Mouse (Mus musculus): ENCODE data around the gene Rtl10.
"Not testable (repeated sequence)": the region's sequence is repeated elsewhere in the genome, so short reads cannot be mapped to it uniquely, and the experiment has no call there.

The Rtl10 gene

GRCm38 (mm10) chr16:18484386-18484785 is 14.3 kb upstream of the Rtl10 start:
- DNase-seq, result no peak

- no peak for DNase-seq
These were observed 13.8 kb upstream of the Rtl10 start for GRCm38 (mm10) chr16:18484794-18485435.

GRCm38 (mm10) chr16:18486126-18486525 is 12.6 kb upstream of the Rtl10 start:
- DNase-seq, result no peak

- DNase-seq, result no peak
These were observed 8.4 kb upstream of the Rtl10 start for GRCm38 (mm10) chr16:18490281-18490680.

- DNase-seq, result no peak
These were observed 7.8 kb upstream of the Rtl10 start for GRCm38 (mm10) chr16:18490894-18491293.

GRCm38 (mm10) chr16:18497865-18498515 is 711 bp upstream of the Rtl10 start:
- no peak for DNase-seq

GRCm38 (mm10) chr16:18498996-18499395 is 295 bp downstream of the Rtl10 start:
- DNase-seq, result peak; percentile 37

GRCm38 (mm10) chr16:18501531-18501930 is 2.8 kb downstream of the Rtl10 start:
- no peak for DNase-seq

- DNase-seq, result no peak
These were observed 5.1 kb downstream of the Rtl10 start for GRCm38 (mm10) chr16:18503566-18504342.

- no peak for DNase-seq
These were observed 8.0 kb downstream of the Rtl10 start for GRCm38 (mm10) chr16:18506524-18507199.

- no peak for DNase-seq
These were observed 8.5 kb downstream of the Rtl10 start for GRCm38 (mm10) chr16:18507200-18507549.

- no peak for DNase-seq
These were observed 13.0 kb downstream of the Rtl10 start for GRCm38 (mm10) chr16:18511741-18512140.

GRCm38 (mm10) chr16:18513508-18513907 is 14.8 kb downstream of the Rtl10 start:
- DNase-seq, result no peak

GRCm38 (mm10) chr16:18518091-18518490 is 19.4 kb downstream of the Rtl10 start:
- no peak for DNase-seq

- DNase-seq, result no peak
These were observed 25.0 kb downstream of the Rtl10 start for GRCm38 (mm10) chr16:18523563-18524245.

GRCm38 (mm10) chr16:18528656-18529055 is 30.0 kb downstream of the Rtl10 start:
- DNase-seq, result no peak

GRCm38 (mm10) chr16:18533061-18533460 is 34.4 kb downstream of the Rtl10 start:
- not testable (repeated sequence) for DNase-seq

GRCm38 (mm10) chr16:18537407-18537990 is 38.8 kb downstream of the Rtl10 start:
- no peak for DNase-seq

- DNase-seq, result no peak
These were observed 40.6 kb downstream of the Rtl10 start for GRCm38 (mm10) chr16:18539281-18539680.

GRCm38 (mm10) chr16:18543151-18543829 is 44.6 kb downstream of the Rtl10 start:
- DNase-seq, result no peak

- DNase-seq, result no peak
These were observed 49.2 kb downstream of the Rtl10 start for GRCm38 (mm10) chr16:18547891-18548290.
